Mouse (Mus musculus): Measurements from ENCODE around the gene Cavin1. TPM values are rescaled to one million over a fixed set of nuclear protein-coding genes. Genes with fewer than 3 reads are reported as not detected.

Gene Cavin1
- polyA plus RNA-seq, 1 experiment: 0.23 TPM

GRCm38 (mm10) chr11:100935373-100936355 is 35.0 kb downstream of the Cavin1 start:
- no peak overlapping the region for H3K4me3 ChIP-seq (replicated peaks)
- no peaks in the 10 kb centered on the region for H3K9me3 ChIP-seq (ENCODE audit: control insufficient read depth, low read length)
- peaks cover 82% of the 10 kb centered on the region for H3K4me1 ChIP-seq (ENCODE audit: control insufficient read depth)
- peaks cover 20% of the 10 kb centered on the region for H3K36me3 ChIP-seq (ENCODE audit: control insufficient read depth)
- no peaks in the 10 kb centered on the region for H3K27me3 ChIP-seq (ENCODE audit: control insufficient read depth)
- no peak for TF ChIP-seq GATA1 (IDR thresholded peaks at IDR 0.05; ENCODE audit: low read length)
- TF ChIP-seq TAL1 (IDR thresholded peaks at IDR 0.05; ENCODE audit: low read length): no peak

- H3K9me3 ChIP-seq (ENCODE audit: control insufficient read depth, low read length): no peaks in the 10 kb centered on the region
- H3K36me3 ChIP-seq (ENCODE audit: control insufficient read depth): peaks cover 22% of the 10 kb centered on the region
- H3K27me3 ChIP-seq (ENCODE audit: control insufficient read depth): no peaks in the 10 kb centered on the region
- H3K4me3 ChIP-seq (replicated peaks): peak overlapping the region; percentile 65
- TF ChIP-seq GATA1 (IDR thresholded peaks at IDR 0.05; ENCODE audit: low read length): no peak
- no peak for TF ChIP-seq TAL1 (IDR thresholded peaks at IDR 0.05; ENCODE audit: low read length)
- H3K4me1 ChIP-seq (ENCODE audit: control insufficient read depth): peaks cover 57% of the 10 kb centered on the region
Measured at GRCm38 (mm10) chr11:100931254-100931921, 39.3 kb downstream of the Cavin1 start.

GRCm38 (mm10) chr11:100930611-100931010 is 40.1 kb downstream of the Cavin1 start:
- Histone ChIP-seq H3K4me1 (ENCODE audit: control insufficient read depth) (peaks cover 53% of the 10 kb centered on the region), H3K36me3 (ENCODE audit: control insufficient read depth) (peaks cover 27% of the 10 kb centered on the region), H3K27me3 (ENCODE audit: control insufficient read depth) (no peaks in the 10 kb centered on the region), H3K4me3 (replicated peaks) (no peak overlapping the region), H3K9me3 (ENCODE audit: control insufficient read depth, low read length) (no peaks in the 10 kb centered on the region)
- no peak for TF ChIP-seq TAL1 (IDR thresholded peaks at IDR 0.05; ENCODE audit: low read length)

GRCm38 (mm10) chr11:100927386-100927785 is 43.3 kb downstream of the Cavin1 start:
- TF ChIP-seq GATA1 (IDR thresholded peaks at IDR 0.05; ENCODE audit: low read length): no peak
- TF ChIP-seq TAL1 (IDR thresholded peaks at IDR 0.05; ENCODE audit: low read length): no peak
- H3K4me1 ChIP-seq (ENCODE audit: control insufficient read depth): peaks cover 56% of the 10 kb centered on the region
- peaks cover 26% of the 10 kb centered on the region for H3K36me3 ChIP-seq (ENCODE audit: control insufficient read depth)
- H3K27me3 ChIP-seq (ENCODE audit: control insufficient read depth): no peaks in the 10 kb centered on the region
- no peak overlapping the region for H3K4me3 ChIP-seq (replicated peaks)
- H3K9me3 ChIP-seq (ENCODE audit: control insufficient read depth, low read length): no peaks in the 10 kb centered on the region

- peaks cover 27% of the 10 kb centered on the region for H3K36me3 ChIP-seq (ENCODE audit: control insufficient read depth)
- no peak overlapping the region for H3K4me3 ChIP-seq (replicated peaks)
- TF ChIP-seq TAL1 (IDR thresholded peaks at IDR 0.05; ENCODE audit: low read length): no peak
- TF ChIP-seq GATA1 (IDR thresholded peaks at IDR 0.05; ENCODE audit: low read length): no peak
- H3K4me1 ChIP-seq (ENCODE audit: control insufficient read depth): peaks cover 67% of the 10 kb centered on the region
- no peaks in the 10 kb centered on the region for H3K9me3 ChIP-seq (ENCODE audit: control insufficient read depth, low read length)
- no peaks in the 10 kb centered on the region for H3K27me3 ChIP-seq (ENCODE audit: control insufficient read depth)
Measured at GRCm38 (mm10) chr11:100924386-100924919, 46.2 kb downstream of the Cavin1 start.

GRCm38 (mm10) chr11:100920887-100921624 is 49.6 kb downstream of the Cavin1 start:
- Histone ChIP-seq H3K4me1 (ENCODE audit: control insufficient read depth) (peaks cover 64% of the 10 kb centered on the region), H3K4me3 (replicated peaks) (no peak overlapping the region), H3K36me3 (ENCODE audit: control insufficient read depth) (peaks cover 55% of the 10 kb centered on the region), H3K27me3 (ENCODE audit: control insufficient read depth) (no peaks in the 10 kb centered on the region), H3K9me3 (ENCODE audit: control insufficient read depth, low read length) (no peaks in the 10 kb centered on the region)
- TF ChIP-seq TAL1 (IDR thresholded peaks at IDR 0.05; ENCODE audit: low read length) (no peak), GATA1 (IDR thresholded peaks at IDR 0.05; ENCODE audit: low read length) (no peak)

- Histone ChIP-seq H3K27me3 (ENCODE audit: control insufficient read depth) (no peaks in the 10 kb centered on the region), H3K4me1 (ENCODE audit: control insufficient read depth) (peaks cover 45% of the 10 kb centered on the region), H3K4me3 (replicated peaks) (no peak overlapping the region), H3K9me3 (ENCODE audit: control insufficient read depth, low read length) (peaks cover 7% of the 10 kb centered on the region), H3K36me3 (ENCODE audit: control insufficient read depth) (peaks cover 60% of the 10 kb centered on the region)
- no peak for TF ChIP-seq TAL1 (IDR thresholded peaks at IDR 0.05; ENCODE audit: low read length)
- no peak for TF ChIP-seq GATA1 (IDR thresholded peaks at IDR 0.05; ENCODE audit: low read length)
Measured at GRCm38 (mm10) chr11:100918007-100918406, 52.7 kb downstream of the Cavin1 start.

- H3K36me3 ChIP-seq (ENCODE audit: control insufficient read depth): peaks cover 52% of the 10 kb centered on the region
- H3K4me1 ChIP-seq (ENCODE audit: control insufficient read depth): peaks cover 32% of the 10 kb centered on the region
- no peaks in the 10 kb centered on the region for H3K27me3 ChIP-seq (ENCODE audit: control insufficient read depth)
- no peak for TF ChIP-seq GATA1 (IDR thresholded peaks at IDR 0.05; ENCODE audit: low read length)
- no peak for TF ChIP-seq TAL1 (IDR thresholded peaks at IDR 0.05; ENCODE audit: low read length)
- H3K4me3 ChIP-seq (replicated peaks): no peak overlapping the region
- H3K9me3 ChIP-seq (ENCODE audit: control insufficient read depth, low read length): peaks cover 7% of the 10 kb centered on the region
Measured at GRCm38 (mm10) chr11:100916432-100916971, 54.2 kb downstream of the Cavin1 start.

Measured in erythroblast, embryonic 14.5 days (primary cell).